33 mouse cellular contexts compared by ENCODE assay signal in genomic region chr11:62938921-62939320, GRCm38 (mm10). TPM values are rescaled to one million over a fixed set of nuclear protein-coding genes. Genes with fewer than 3 reads are reported as not detected.
"Had no signal": no experiment of that assay in that cellular context is flagged by ENCODE, and none has a peak within 500 bp of the region (broad histone marks: within the 10 kb centered on the region; RNA-seq: fewer than 3 reads in every experiment).

No protein-coding gene starts in this region.

- H3K36me3 ChIP-seq: heart, embryonic 13.5 days; heart, embryonic 15.5 days; hindbrain, embryonic 10.5 days; hindbrain, embryonic 12.5 days; intestine, embryonic 15.5 days; limb, embryonic 10.5 days; limb, embryonic 12.5 days; liver, embryonic 13.5 days; liver, embryonic 15.5 days had no signal

- H3K27ac ChIP-seq: heart, adult 2 months; heart, embryonic 13.5 days; heart, embryonic 15.5 days; hindbrain, embryonic 10.5 days; hindbrain, embryonic 12.5 days; hindbrain, embryonic 14.5 days; intestine, embryonic 15.5 days; layer of hippocampus, adult 2 months; left cerebral cortex, adult 2 months; limb, embryonic 10.5 days; limb, embryonic 12.5 days; liver, embryonic 13.5 days; liver, embryonic 15.5 days had no signal

- H3K4me1 ChIP-seq: heart, embryonic 15.5 days; hindbrain, embryonic 10.5 days; hindbrain, embryonic 12.5 days; intestine, embryonic 15.5 days; limb, embryonic 10.5 days; limb, embryonic 12.5 days; liver, embryonic 13.5 days; liver, embryonic 15.5 days had no signal

- H3K27me3 ChIP-seq: heart, embryonic 13.5 days; heart, embryonic 15.5 days; hindbrain, embryonic 12.5 days; intestine, embryonic 15.5 days; limb, embryonic 12.5 days; liver, embryonic 13.5 days; liver, embryonic 15.5 days had no signal

- H3K9ac ChIP-seq: heart, embryonic 13.5 days; heart, embryonic 15.5 days; hindbrain, embryonic 12.5 days; hindbrain, embryonic 14.5 days; intestine, embryonic 15.5 days; limb, embryonic 12.5 days; liver, embryonic 13.5 days; liver, embryonic 15.5 days had no signal

- H3K4me3 ChIP-seq: heart, adult 2 months; heart, embryonic 13.5 days; heart, embryonic 15.5 days; hindbrain, embryonic 10.5 days; hindbrain, embryonic 12.5 days; intestine, embryonic 15.5 days; layer of hippocampus, adult 2 months; left cerebral cortex, adult 2 months; limb, embryonic 10.5 days; limb, embryonic 12.5 days; liver, embryonic 13.5 days; liver, embryonic 15.5 days had no signal

- DNase-seq: gastrocnemius, postnatal 14 days; gastrocnemius, postnatal 36 days; heart, adult 2 months; heart, postnatal 4 days; kidney, adult 18-20 months; kidney, adult 8-10 months; kidney, postnatal 10 days; kidney, postnatal 25 days; kidney, postnatal 4 days; liver, embryonic 13.5 days had no signal

RNA-seq across cellular contexts. Expression of gene Cdrt4, which starts 12.1 kb away (rescaled TPM):
- total RNA-seq: gastrocnemius, adult 8-10 months; gastrocnemius, postnatal 14 days; gastrocnemius, postnatal 36 days; granulocyte monocyte progenitor cell, adult 5-6 weeks; heart, adult 2 months; heart, postnatal 25 days; layer of hippocampus, adult 2 months; layer of hippocampus, postnatal 10 days; left cerebral cortex, adult 2 months; left cerebral cortex, postnatal 14 days; left cerebral cortex, postnatal 36 days had no signal
- polyA plus RNA-seq: heart, adult 2 months; heart, embryonic 11.5 days; heart, embryonic 13.5 days; heart, embryonic 15.5 days; hindbrain, embryonic 12.5 days; hindbrain, embryonic 14.5 days; inflammation-experienced regulatory T-cells, adult 6 months; intestine, embryonic 15.5 days; intestine, postnatal 0 days; kidney, embryonic 14.5 days; kidney, embryonic 16.5 days; limb, embryonic 10.5 days; limb, embryonic 12.5 days; liver, embryonic 11.5 days; liver, embryonic 13.5 days; liver, embryonic 15.5 days had no signal
